In the genomic region with DNA sequence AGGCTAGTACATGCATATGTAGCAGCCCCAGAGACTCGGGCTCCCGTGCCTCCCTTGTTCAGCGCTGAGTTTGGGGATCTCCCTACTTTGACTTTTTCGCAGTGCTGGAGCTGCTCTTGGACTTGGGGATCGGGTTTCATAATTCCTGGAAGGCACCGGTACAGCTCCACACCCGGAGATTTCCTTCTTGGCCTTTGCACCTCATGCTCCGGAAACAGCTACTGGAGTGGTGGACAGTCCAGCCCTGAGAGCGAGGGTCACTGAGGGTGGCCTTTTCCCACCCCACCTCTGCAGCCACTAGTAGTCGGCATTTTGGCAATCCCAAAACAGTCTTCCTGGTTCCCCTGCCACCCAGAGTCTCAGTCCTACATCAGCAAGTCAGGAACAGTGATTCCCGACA, we compare ENCODE assay signal across 15 mouse cellular contexts. TPM values are rescaled to one million over a fixed set of nuclear protein-coding genes. Genes with fewer than 3 reads are reported as not detected.
A peak's percentile ranks its signal among the peaks of the same experiment; 100 is the strongest.
DNase-seq lines count a peak whose midpoint lies in the region; ATAC-seq lines count a peak whose summit lies in the region.
"Had no signal": no experiment of that assay in that cellular context is flagged by ENCODE, and none has a peak within 500 bp of the region (broad histone marks: within the 10 kb centered on the region; RNA-seq: fewer than 3 reads in every experiment).

No protein-coding gene starts in this region.

- DNase-seq in kidney, adult 11 months = peak; percentile 80
- DNase-seq in adipocyte (ENCODE audit: low spot score) = peak; percentile 53
- DNase-seq in embryonic facial prominence, embryonic 11.5 days (ENCODE audit: low spot score) = no peak
- peak; percentile 60 for DNase-seq in kidney, postnatal 10 days
- DNase-seq in spleen, postnatal 4 days (ENCODE audit: low spot score in 2 of 2) = no peak
- DNase-seq in layer of hippocampus, adult 18-20 months (ENCODE audit: low spot score in 2 of 2) = no peak
- DNase-seq: adrenal gland, postnatal 10 days; cerebellum, postnatal 36 days; gastrocnemius, postnatal 10 days; lung, embryonic 14.5 days; right cerebral cortex, postnatal 25 days had no signal

- no peaks in the 10 kb centered on the region for H3K9me3 ChIP-seq in kidney, embryonic 14.5 days (ENCODE audit: control insufficient read depth, low read length)
- no peaks in the 10 kb centered on the region for H3K9me3 ChIP-seq in embryonic facial prominence, embryonic 11.5 days (replicated peaks; ENCODE audit: control insufficient read depth, low read length)
- H3K9me3 ChIP-seq: stomach, embryonic 15.5 days had no signal

- H3K4me1 ChIP-seq in kidney, embryonic 14.5 days (ENCODE audit: control insufficient read depth, insufficient read depth, low read length) = peaks cover 5% of the 10 kb centered on the region; the same call in 1 of the 2 replicates
- no peaks in the 10 kb centered on the region for H3K4me1 ChIP-seq in embryonic facial prominence, embryonic 11.5 days (ENCODE audit: control insufficient read depth, insufficient read depth, low read length)

- H3K36me3 ChIP-seq in kidney, embryonic 14.5 days (ENCODE audit: control insufficient read depth, insufficient read depth, low read length) = peaks cover 9% of the 10 kb centered on the region; the same call in 1 of the 2 replicates
- H3K36me3 ChIP-seq in embryonic facial prominence, embryonic 11.5 days (replicated peaks; ENCODE audit: control insufficient read depth, insufficient read depth, low read depth, low read length) = no peaks in the 10 kb centered on the region
- H3K36me3 ChIP-seq: stomach, embryonic 15.5 days had no signal

- no peak overlapping the region for H3K9ac ChIP-seq in kidney, embryonic 14.5 days (ENCODE audit: low read depth, low read length)
- H3K9ac ChIP-seq in embryonic facial prominence, embryonic 11.5 days (replicated peaks; ENCODE audit: low read length) = no peak overlapping the region
- H3K9ac ChIP-seq: lung, embryonic 14.5 days; stomach, embryonic 15.5 days had no signal

- H3K4me3 ChIP-seq in kidney, embryonic 14.5 days (ENCODE audit: low read length) = no peak overlapping the region
- no peak overlapping the region for H3K4me3 ChIP-seq in embryonic facial prominence, embryonic 11.5 days (ENCODE audit: low read depth, low read length)
- H3K4me3 ChIP-seq: myocyte; stomach, embryonic 15.5 days had no signal

- 42% methylated on average over 11 of the region's 11 CpGs for WGBS in kidney, embryonic 14.5 days
- WGBS in embryonic facial prominence, embryonic 11.5 days = 59% methylated on average over 11 of the region's 11 CpGs

- no peak overlapping the region for H3K4me2 ChIP-seq in kidney, embryonic 14.5 days (replicated peaks; ENCODE audit: low read depth, low read length)
- 0 out of 2 replicates have a peak overlapping the region, but pooled peaks have one; percentile 7 for H3K4me2 ChIP-seq in embryonic facial prominence, embryonic 11.5 days (ENCODE audit: low read depth, low read length)
- H3K4me2 ChIP-seq: lung, embryonic 14.5 days; stomach, embryonic 15.5 days had no signal

- ATAC-seq in kidney, embryonic 14.5 days (ENCODE audit: low FRiP score, low TSS enrichment) = no peak
- no peak for ATAC-seq in embryonic facial prominence, embryonic 11.5 days (replicated peaks; ENCODE audit: insufficient number of reproducible peaks, low FRiP score, low TSS enrichment, low read depth)
- ATAC-seq: forebrain, embryonic 14.5 days had no signal

- H3K27me3 ChIP-seq in kidney, embryonic 14.5 days (ENCODE audit: control insufficient read depth, insufficient read depth, low read length) = no peaks in the 10 kb centered on the region
- H3K27me3 ChIP-seq in embryonic facial prominence, embryonic 11.5 days (ENCODE audit: control insufficient read depth, insufficient read depth, low read length) = no peaks in the 10 kb centered on the region
- H3K27me3 ChIP-seq: stomach, embryonic 15.5 days had no signal

- no peak overlapping the region for H3K27ac ChIP-seq in kidney, embryonic 14.5 days (ENCODE audit: low read depth, low read length)
- no peak overlapping the region for H3K27ac ChIP-seq in embryonic facial prominence, embryonic 11.5 days (replicated peaks; ENCODE audit: low read depth, low read length)
- H3K27ac ChIP-seq: stomach, embryonic 15.5 days had no signal

RNA-seq across cellular contexts. Expression of gene Inpp5k, which starts 4.5 kb away (rescaled TPM):
- 24.9 and 30.1 TPM in 2 replicates for polyA plus RNA-seq in kidney, embryonic 14.5 days (2014; fragmentation: Nextera tagmentation; extraction: Ambion mirVana)
- polyA plus RNA-seq in embryonic facial prominence, embryonic 11.5 days (2014; fragmentation: Nextera tagmentation; extraction: Ambion mirVana) = 17.3 and 21.9 TPM in 2 replicates
- 10 to 100 TPM; 40.2 to 45.2 TPM for total RNA-seq in layer of hippocampus, adult 18-20 months (2021)

RNA-seq across cellular contexts. Expression of gene Myo1c, which starts 15.0 kb away (rescaled TPM):
- 21.5 and 32.0 TPM in 2 replicates for polyA plus RNA-seq in kidney, embryonic 14.5 days (2014; fragmentation: Nextera tagmentation; extraction: Ambion mirVana)
- 14.1 and 14.5 TPM in 2 replicates for polyA plus RNA-seq in embryonic facial prominence, embryonic 11.5 days (2014; fragmentation: Nextera tagmentation; extraction: Ambion mirVana)
- total RNA-seq in layer of hippocampus, adult 18-20 months (2021) = 10 to 100 TPM; 12.9 to 14.1 TPM

RNA-seq across cellular contexts. Expression of gene Crk, which starts 43.7 kb away (rescaled TPM):
- polyA plus RNA-seq in kidney, embryonic 14.5 days (2014; fragmentation: Nextera tagmentation; extraction: Ambion mirVana) = 66.1 and 119 TPM in 2 replicates
- polyA plus RNA-seq in embryonic facial prominence, embryonic 11.5 days (2014; fragmentation: Nextera tagmentation; extraction: Ambion mirVana) = 118 and 119 TPM in 2 replicates
- 100 to 1,000 TPM; 128 to 129 TPM for total RNA-seq in layer of hippocampus, adult 18-20 months (2021)

RNA-seq across cellular contexts. Expression of gene Pitpna, which starts 47.4 kb away (rescaled TPM):
- polyA plus RNA-seq in kidney, embryonic 14.5 days (2014; fragmentation: Nextera tagmentation; extraction: Ambion mirVana) = 78.2 and 99.5 TPM in 2 replicates
- 83.0 and 84.2 TPM in 2 replicates for polyA plus RNA-seq in embryonic facial prominence, embryonic 11.5 days (2014; fragmentation: Nextera tagmentation; extraction: Ambion mirVana)
- 100 to 1,000 TPM; 279 to 288 TPM for total RNA-seq in layer of hippocampus, adult 18-20 months (2021)

Comparison
In these comparisons a context has a peak if more than half of its experiments do, and no peak if none do; other contexts are left out.
1. DNase-seq: peak in kidney, adult 11 months (single experiment), adipocyte (single experiment) and kidney, postnatal 10 days (single experiment); none in embryonic facial prominence, embryonic 11.5 days (single experiment), spleen, postnatal 4 days (0 of 2) and layer of hippocampus, adult 18-20 months (0 of 2).